Mouse (Mus musculus) splenic B cell, adult 2 months (primary cell): ENCODE results near the gene Stard3nl.

Source experiments
- DNase-seq: peaks from one replicate; pipeline ENCODE4 v3.0.0-alpha.2; 2011; ENCODE audit warnings: low read depth, low spot score
- H3K27me3 ChIP-seq: 2 replicates; pipeline ENCODE4 v1.6.1; 2012; ENCODE audit warnings: mild to moderate bottlenecking, low read length, moderate library complexity, mixed read lengths; ENCODE audit not compliant: control insufficient read depth, poor library complexity, insufficient read depth, severe bottlenecking
- H3K36me3 ChIP-seq: 2 replicates; pipeline ENCODE4 v1.6.1; 2012; ENCODE audit warnings: mild to moderate bottlenecking, low read length, moderate library complexity, mixed read lengths; ENCODE audit not compliant: control insufficient read depth, poor library complexity, insufficient read depth, severe bottlenecking

The Stard3nl gene

GRCm38 (mm10) chr13:19394798-19395687 lies 552 bp downstream of the Stard3nl start:
- H3K27me3 ChIP-seq: no peaks in the 10 kb centered on the region
- peaks cover 2% of the 10 kb centered on the region; the same call in 1 of the 2 replicates for H3K36me3 ChIP-seq
- no peak for DNase-seq

DNA sequence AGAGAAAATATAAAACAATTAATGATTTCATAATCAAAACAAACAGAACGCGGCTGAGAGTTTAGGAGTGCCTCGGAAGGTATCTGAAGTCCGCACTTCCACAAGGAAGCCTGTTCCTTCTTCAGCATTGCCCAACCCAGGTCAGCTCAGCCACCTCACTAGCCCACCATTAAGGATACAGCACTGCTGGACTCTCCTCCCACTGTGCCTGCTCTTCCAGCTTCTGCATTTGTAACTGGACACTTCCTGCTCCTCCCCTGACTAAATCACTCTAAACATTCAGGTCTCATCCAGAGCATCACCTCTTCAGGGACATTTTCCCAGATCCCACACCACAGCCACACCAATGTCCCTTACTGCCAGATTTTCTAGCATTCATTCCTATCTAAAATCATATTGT lies 1.4 kb downstream of the Stard3nl start:
- Histone ChIP-seq H3K36me3 (peaks cover 2% of the 10 kb centered on the region; the same call in 1 of the 2 replicates), H3K27me3 (no peaks in the 10 kb centered on the region)
- no peak for DNase-seq

GRCm38 (mm10) chr13:19393731-19394130 lies 1.9 kb downstream of the Stard3nl start:
- no peak for DNase-seq
- H3K36me3 ChIP-seq: peaks cover 2% of the 10 kb centered on the region; the same call in 1 of the 2 replicates
- no peaks in the 10 kb centered on the region for H3K27me3 ChIP-seq

DNA sequence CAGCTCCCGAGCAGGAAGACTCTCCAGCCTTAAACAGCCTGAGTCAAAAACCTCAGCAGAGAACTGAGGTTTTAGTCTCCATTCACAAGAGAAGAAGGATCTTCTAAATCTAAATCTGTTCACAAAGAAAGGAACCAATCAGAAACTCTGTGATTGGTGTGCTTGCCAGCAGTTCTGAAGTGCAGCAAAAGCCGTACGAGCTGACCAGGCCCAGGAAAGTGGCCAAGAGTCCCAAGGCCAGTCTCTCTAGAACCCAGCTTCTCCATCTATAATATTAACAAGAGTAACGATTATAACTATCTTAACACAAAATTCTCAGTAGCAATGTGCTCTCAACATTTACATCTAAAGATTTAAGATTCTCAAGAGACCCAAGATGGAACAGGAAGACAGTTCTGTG lies 4.0 kb downstream of the Stard3nl start:
- no peaks in the 10 kb centered on the region for H3K27me3 ChIP-seq
- DNase-seq: no peak

DNA sequence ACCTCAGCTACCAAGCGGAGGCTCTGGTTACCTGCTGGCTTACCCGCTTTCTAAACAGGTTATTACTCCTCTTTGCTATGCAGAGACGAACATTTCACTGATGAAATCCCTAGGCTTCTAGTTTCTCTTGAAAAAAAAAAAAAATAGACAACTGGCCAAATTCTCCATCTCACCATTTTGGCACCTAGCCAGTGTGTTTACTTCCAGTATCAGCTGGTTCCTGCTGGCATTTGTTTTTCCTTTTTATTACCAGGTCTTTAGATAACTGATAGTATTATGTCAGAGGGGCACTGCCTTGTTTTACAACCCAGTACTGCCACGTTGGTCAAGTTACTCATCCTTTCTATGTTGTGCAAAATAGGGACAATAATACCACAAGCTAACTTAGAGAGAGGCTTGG lies 5.3 kb downstream of the Stard3nl start:
- Histone ChIP-seq H3K27me3 (no peaks in the 10 kb centered on the region), H3K36me3 (peaks cover 2% of the 10 kb centered on the region; the same call in 1 of the 2 replicates)
- no peak for DNase-seq

More for the DNA sequence above, 4.0 kb downstream of the Stard3nl start:
- H3K36me3 ChIP-seq: peaks cover 2% of the 10 kb centered on the region; the same call in 1 of the 2 replicates

GRCm38 (mm10) chr13:19389896-19390295 lies 5.7 kb downstream of the Stard3nl start:
- Histone ChIP-seq H3K36me3 (peaks cover 2% of the 10 kb centered on the region; the same call in 1 of the 2 replicates), H3K27me3 (no peaks in the 10 kb centered on the region)
- DNase-seq: no peak

- no peak for DNase-seq
- Histone ChIP-seq H3K36me3 (peaks cover 2% of the 10 kb centered on the region; the same call in 1 of the 2 replicates), H3K27me3 (no peaks in the 10 kb centered on the region)
Measured at GRCm38 (mm10) chr13:19389434-19389833, 6.2 kb downstream of the Stard3nl start.

- no peaks in the 10 kb centered on the region for H3K36me3 ChIP-seq
- no peaks in the 10 kb centered on the region for H3K27me3 ChIP-seq
- no peak for DNase-seq
Measured at GRCm38 (mm10) chr13:19385226-19385625, 10.4 kb downstream of the Stard3nl start.

DNA sequence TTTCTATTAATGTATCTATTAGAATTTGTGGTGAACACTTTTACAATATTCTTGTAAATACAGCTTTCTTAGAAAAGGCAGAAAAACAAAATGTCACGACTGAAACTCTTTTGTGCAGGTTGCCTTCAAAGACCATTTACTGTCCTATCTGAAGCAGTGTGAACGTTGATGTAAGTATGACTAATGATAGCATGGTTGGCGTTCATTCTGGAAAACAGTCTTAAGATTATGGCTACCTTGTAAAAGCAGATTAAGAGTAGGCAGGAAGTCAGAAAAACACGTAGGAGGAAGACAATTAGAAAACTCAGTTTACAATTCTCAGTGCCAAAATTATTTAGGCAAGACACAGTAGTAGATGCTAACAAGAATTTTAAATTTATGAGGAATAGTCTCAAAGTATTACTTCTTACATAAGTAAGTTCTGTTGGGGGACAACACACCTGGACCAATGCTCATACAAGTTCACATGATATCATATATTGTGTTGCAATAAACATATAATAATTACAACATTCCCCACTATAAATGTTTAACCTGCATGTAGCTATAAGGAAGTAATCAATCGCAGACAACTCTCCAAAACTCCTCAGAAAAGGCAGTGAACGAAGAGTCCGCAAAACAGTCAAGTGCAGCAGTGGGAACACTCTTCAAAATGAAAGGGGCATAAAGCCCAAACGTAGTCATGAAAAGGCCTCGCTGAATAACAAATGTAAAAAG lies 14.3 kb downstream of the Stard3nl start:
- DNase-seq: no peak
- Histone ChIP-seq H3K36me3 (no peaks in the 10 kb centered on the region), H3K27me3 (no peaks in the 10 kb centered on the region)

DNA sequence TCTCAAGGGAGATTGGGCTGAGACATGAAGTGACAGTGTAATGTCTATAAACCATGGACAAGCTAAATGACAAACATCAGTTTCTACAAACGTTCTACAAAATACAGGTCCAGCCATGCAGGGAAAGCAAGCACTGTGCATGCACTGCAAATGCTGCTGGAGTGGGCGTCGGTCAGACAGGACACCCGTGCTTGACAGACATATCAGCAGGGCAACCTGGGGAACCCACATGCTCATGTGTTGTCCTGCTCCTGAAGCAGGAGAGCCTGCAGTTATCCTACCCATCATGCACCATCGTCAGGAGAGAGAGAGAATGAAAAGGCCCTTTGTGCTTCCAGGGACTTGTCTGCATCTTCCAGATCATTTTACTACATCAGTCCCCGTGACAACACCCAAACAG lies 16.3 kb downstream of the Stard3nl start:
- DNase-seq: no peak
- H3K36me3 ChIP-seq: no peaks in the 10 kb centered on the region
- no peaks in the 10 kb centered on the region for H3K27me3 ChIP-seq

- H3K36me3 ChIP-seq: peaks cover 1% of the 10 kb centered on the region; the same call in 1 of the 2 replicates
- H3K27me3 ChIP-seq: no peaks in the 10 kb centered on the region
- no peak for DNase-seq
Measured at GRCm38 (mm10) chr13:19372133-19372729, 23.4 kb downstream of the Stard3nl start.

GRCm38 (mm10) chr13:19368817-19369216 lies 26.8 kb downstream of the Stard3nl start:
- Histone ChIP-seq H3K27me3 (no peaks in the 10 kb centered on the region), H3K36me3 (peaks cover 1% of the 10 kb centered on the region; the same call in 1 of the 2 replicates)
- no peak for DNase-seq

- H3K36me3 ChIP-seq: peaks cover 6% of the 10 kb centered on the region; the same call in 1 of the 2 replicates
- H3K27me3 ChIP-seq: no peaks in the 10 kb centered on the region
- DNase-seq: no peak
Measured at GRCm38 (mm10) chr13:19367536-19367935, 28.1 kb downstream of the Stard3nl start.

GRCm38 (mm10) chr13:19366866-19367265 lies 28.7 kb downstream of the Stard3nl start:
- no peak for DNase-seq
- Histone ChIP-seq H3K27me3 (no peaks in the 10 kb centered on the region), H3K36me3 (peaks cover 6% of the 10 kb centered on the region; the same call in 1 of the 2 replicates)
